Mouse (Mus musculus) liver, adult 2 months (tissue): Measurements from ENCODE around the gene Klhdc7a. TPM values are rescaled to one million over a fixed set of nuclear protein-coding genes. Genes with fewer than 3 reads are reported as not detected.

Source experiments
- DNase-seq: peaks from one replicate; pipeline ENCODE4 v3.0.0-alpha.2; 2011; ENCODE audit warnings: low read depth, low spot score; ENCODE audit errors: extremely low read depth
- H3K27ac ChIP-seq: fragments of 200-500 bp; replicated peaks from 2 replicates; pipeline ENCODE4 v1.5.1; 2012; ENCODE audit warnings: low read depth, mild to moderate bottlenecking, control low read depth, inconsistent platforms, low read length; ENCODE audit not compliant: insufficient read depth
- H3K27me3 ChIP-seq: fragments of 200-500 bp; 2 replicates; pipeline ENCODE4 v1.6.1; 2012; ENCODE audit warnings: mild to moderate bottlenecking, moderate library complexity, low read length, inconsistent platforms; ENCODE audit not compliant: control insufficient read depth, insufficient read depth
- H3K36me3 ChIP-seq: fragments of 200-500 bp; 2 replicates; pipeline ENCODE4 v1.6.1; 2012; ENCODE audit warnings: low read length, inconsistent platforms; ENCODE audit not compliant: control insufficient read depth, insufficient read depth
- H3K4me1 ChIP-seq: fragments of 200-500 bp; 2 replicates; pipeline ENCODE4 v1.6.1; 2011; ENCODE audit warnings: low read length; ENCODE audit not compliant: control insufficient read depth, insufficient read depth
- H3K4me3 ChIP-seq: fragments of 200-500 bp; 2 replicates; pipeline ENCODE4 v1.5.1; 2011; ENCODE audit warnings: low read depth, mild to moderate bottlenecking, control low read depth, low read length, moderate library complexity; ENCODE audit not compliant: insufficient read depth
- H3K79me2 ChIP-seq: fragments of 200-500 bp; 2 replicates; pipeline ENCODE4 v1.6.1; 2012; ENCODE audit warnings: inconsistent platforms, mild to moderate bottlenecking, low read length, moderate library complexity; ENCODE audit not compliant: control insufficient read depth, insufficient read depth
- H3K9ac ChIP-seq: fragments of 200-500 bp; 2 replicates; pipeline ENCODE4 v1.6.1; 2012; ENCODE audit warnings: low read depth, mild to moderate bottlenecking, control low read depth, inconsistent platforms, low read length
- CTCF ChIP-seq: fragments of 200-500 bp; IDR thresholded peaks from 2 replicates; pipeline ENCODE4 v1.5.1; 2011; ENCODE audit warnings: low read depth, low read length, control low read depth
- POLR2A ChIP-seq: fragments of 200-500 bp; IDR thresholded peaks from 2 replicates; pipeline ENCODE4 v1.6.1; 2011; ENCODE audit warnings: low read length, control low read depth; ENCODE audit not compliant: insufficient read depth; ENCODE audit errors: extremely low read depth
- WGBS: fragments of 180-500 bp; shearing (Covaris S2); methylation state at CpG from one replicate; pipeline ENCODE4 v1.1.7; 2018; 5-methylcytosine and 5-hydroxymethylcytosine counted together
- polyA plus RNA-seq: library from polyadenylated mRNA; depleted of rRNA; stranded (reverse); fragments of >200 nt; gene quantifications from 2 replicates; pipeline ENCODE4 v1.2.3, GENCODE M21; 2012
- total RNA-seq: library from RNA; depleted of rRNA; stranded (reverse); fragments of >200 nt; gene quantifications from 2 replicates; pipeline ENCODE4 v1.2.3, GENCODE M21; 2014

Gene Klhdc7a
- total and polyA plus RNA-seq, 2 experiments = 5.2 to 7.8 TPM

DNA sequence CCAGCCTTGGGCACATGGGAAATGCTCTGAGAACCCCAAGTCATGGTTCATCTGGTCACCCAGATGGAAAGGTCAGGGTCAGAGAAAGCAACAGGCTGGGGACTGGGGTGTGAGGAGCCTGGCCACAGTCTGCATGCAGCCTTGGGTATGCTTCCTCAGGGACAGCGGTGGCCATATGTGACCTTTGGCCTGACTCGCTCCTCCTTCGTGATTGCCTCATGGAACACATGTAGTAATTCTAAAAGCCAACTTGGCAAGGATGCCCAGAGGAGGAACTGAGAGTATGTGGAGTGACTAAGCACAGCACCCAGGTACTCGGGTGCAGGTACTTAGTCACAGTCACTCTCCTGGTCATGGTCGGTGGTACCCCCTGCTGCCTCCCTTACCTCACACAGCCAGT is 33.1 kb upstream of the Klhdc7a start:
- peak; percentile 90 for DNase-seq
- no peak overlapping the region for H3K9ac ChIP-seq
- H3K4me3 ChIP-seq = no peak overlapping the region
- peaks cover 5% of the 10 kb centered on the region; the same call in 1 of the 2 replicates for H3K27me3 ChIP-seq
- peaks cover 2% of the 10 kb centered on the region; the same call in 1 of the 2 replicates for H3K4me1 ChIP-seq
- no peaks in the 10 kb centered on the region for H3K79me2 ChIP-seq
- WGBS = 35% methylated on average over 5 of the region's 5 CpGs
- H3K36me3 ChIP-seq = no peaks in the 10 kb centered on the region
- H3K27ac ChIP-seq = no peak overlapping the region
- TF ChIP-seq POLR2A (no peak), CTCF (no peak)

DNA sequence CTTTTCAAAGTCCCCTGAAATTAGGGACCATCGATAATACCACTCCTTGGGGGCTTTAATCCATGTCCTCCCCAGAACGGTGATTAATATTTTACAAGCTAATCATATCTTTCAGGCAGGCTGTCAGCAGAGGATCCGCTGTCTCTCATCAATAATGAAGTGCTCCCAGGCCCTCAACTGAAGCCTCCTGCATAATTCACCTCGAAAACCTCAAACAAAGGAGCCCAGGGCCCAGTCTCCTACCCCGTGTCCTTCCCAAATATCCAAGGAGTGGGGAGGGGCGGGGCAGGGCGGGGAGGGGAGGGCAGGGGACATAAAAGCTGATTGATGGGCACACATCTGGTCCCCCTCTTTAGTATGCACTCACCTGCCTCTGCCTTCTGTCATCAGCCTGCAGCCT is 31.2 kb upstream of the Klhdc7a start:
- no peak for TF ChIP-seq CTCF
- TF ChIP-seq POLR2A = no peak
- Histone ChIP-seq H3K27me3 (peaks cover 4% of the 10 kb centered on the region; the same call in 1 of the 2 replicates), H3K27ac (no peak overlapping the region), H3K4me3 (no peak overlapping the region), H3K9ac (no peak overlapping the region), H3K4me1 (peaks cover 2% of the 10 kb centered on the region; the same call in 1 of the 2 replicates), H3K36me3 (no peaks in the 10 kb centered on the region), H3K79me2 (no peaks in the 10 kb centered on the region)
- WGBS = 70% methylated on average over 7 of the region's 7 CpGs
- DNase-seq = no peak

DNA sequence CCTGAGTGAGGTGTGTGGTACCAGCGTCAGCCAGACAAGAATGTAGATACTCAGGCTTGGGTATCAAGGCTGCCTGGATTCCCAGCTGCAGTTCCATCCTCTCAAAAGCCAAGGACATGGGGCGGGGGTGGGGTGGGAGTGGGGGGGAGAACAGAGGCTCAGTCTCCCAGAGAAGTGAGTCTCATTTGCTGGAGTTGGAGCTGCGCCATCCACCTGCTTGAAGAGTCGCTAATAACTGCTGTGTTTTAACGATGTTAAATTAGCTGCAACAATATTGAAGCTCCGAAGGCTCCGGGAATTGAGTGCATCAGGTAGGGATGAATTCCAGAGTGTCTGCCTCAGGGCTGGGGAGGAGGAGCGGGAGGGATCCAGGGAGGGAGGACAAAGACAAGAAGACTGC is 27.8 kb upstream of the Klhdc7a start:
- Histone ChIP-seq H3K4me1 (0 out of 2 replicates have a peak, but pooled peaks cover under 1% of the 10 kb centered on the region), H3K79me2 (no peaks in the 10 kb centered on the region), H3K9ac (no peak overlapping the region), H3K36me3 (no peaks in the 10 kb centered on the region), H3K27me3 (no peaks in the 10 kb centered on the region), H3K4me3 (no peak overlapping the region), H3K27ac (no peak overlapping the region)
- WGBS = 64% methylated on average over 8 of the region's 8 CpGs
- no peak for TF ChIP-seq CTCF
- no peak for DNase-seq

DNA sequence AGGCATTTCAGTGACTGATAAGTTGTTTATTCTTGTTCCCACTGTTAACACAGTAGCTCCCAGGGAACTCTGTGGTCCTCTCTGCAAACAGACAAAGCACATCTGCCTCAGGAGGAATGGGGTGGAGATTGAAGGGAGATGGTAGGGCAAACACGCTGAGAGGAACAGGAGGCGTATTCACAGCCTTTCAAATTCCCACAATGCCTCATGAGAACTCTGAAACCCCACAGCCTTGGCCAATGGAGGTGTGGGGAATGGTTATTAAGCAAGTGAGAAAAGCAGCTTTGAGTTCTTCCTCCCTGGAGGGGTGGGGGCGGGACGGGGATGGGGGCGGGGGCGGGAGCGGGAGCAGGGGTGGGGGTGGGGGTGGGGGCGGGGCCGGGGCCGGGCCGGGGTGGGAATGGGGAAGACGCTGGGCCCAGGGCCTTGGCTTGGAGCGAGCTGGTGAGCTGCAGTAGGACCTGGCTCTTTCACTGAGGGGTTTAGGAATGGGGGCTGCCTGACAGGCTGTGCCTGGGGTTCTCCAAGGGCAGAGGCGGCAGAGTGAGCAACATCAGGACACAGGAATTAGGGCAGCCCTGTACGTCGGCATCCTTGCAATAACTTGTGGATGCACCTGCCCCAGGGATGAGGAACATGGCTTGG is 25.4 kb upstream of the Klhdc7a start:
- TF ChIP-seq POLR2A (no peak), CTCF (no peak)
- no peak for DNase-seq

DNA sequence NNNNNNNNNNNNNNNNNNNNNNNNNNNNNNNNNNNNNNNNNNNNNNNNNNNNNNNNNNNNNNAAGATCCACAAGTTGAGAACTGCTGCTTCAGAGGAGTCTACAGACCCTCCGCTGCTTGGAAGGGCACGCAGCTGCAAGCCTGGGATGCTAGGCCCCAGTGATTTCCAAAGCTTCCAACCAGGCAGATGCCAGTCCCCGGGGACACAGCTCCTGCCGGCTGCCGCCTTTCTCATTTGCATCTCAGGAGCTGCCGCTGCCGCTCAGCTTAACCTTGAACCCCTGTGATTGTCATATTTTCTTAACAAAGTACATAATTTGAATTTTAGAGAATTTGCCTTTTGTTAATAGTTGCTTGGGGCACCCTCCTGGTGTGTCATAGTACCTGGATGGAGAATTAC is 19.1 kb upstream of the Klhdc7a start:
- no peak overlapping the region for H3K9ac ChIP-seq

More for the DNA sequence above, 25.4 kb upstream of the Klhdc7a start:
- Histone ChIP-seq H3K27ac (no peak overlapping the region), H3K9ac (no peak overlapping the region), H3K27me3 (no peaks in the 10 kb centered on the region), H3K4me1 (no peaks in the 10 kb centered on the region), H3K36me3 (no peaks in the 10 kb centered on the region), H3K4me3 (no peak overlapping the region), H3K79me2 (no peaks in the 10 kb centered on the region)
- WGBS = 34% methylated on average over 12 of the region's 16 CpGs

DNA sequence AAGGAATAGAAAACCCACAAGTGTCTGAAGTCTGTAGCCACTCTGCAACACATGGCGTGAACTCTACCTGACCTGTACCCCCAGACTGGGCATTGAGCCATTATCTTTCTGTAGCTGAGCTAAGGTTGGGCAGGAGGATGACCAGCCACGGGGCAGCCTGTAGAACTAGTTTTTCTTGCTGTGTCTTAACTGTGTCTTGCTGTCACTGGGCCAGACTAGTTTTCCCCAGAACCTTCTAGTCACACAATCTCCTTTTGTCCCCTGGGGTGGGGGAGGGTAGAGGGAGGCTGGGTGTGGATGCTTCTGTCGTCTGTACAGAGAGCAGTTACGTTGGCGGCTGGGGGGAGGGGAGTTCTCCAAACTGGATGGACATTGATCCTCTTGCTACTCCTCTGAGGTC is 10.9 kb upstream of the Klhdc7a start:
- Histone ChIP-seq H3K79me2 (no peaks in the 10 kb centered on the region), H3K27me3 (no peaks in the 10 kb centered on the region), H3K4me3 (no peak overlapping the region), H3K9ac (no peak overlapping the region), H3K4me1 (peaks cover 22% of the 10 kb centered on the region; the same call in 1 of the 2 replicates), H3K36me3 (no peaks in the 10 kb centered on the region), H3K27ac (no peak overlapping the region)
- TF ChIP-seq POLR2A = no peak
- no peak for TF ChIP-seq CTCF
- DNase-seq = peak; percentile 51
- WGBS = 17% methylated on average over 5 of the region's 5 CpGs

More for the DNA sequence above, 19.1 kb upstream of the Klhdc7a start:
- Histone ChIP-seq H3K79me2 (no peaks in the 10 kb centered on the region), H3K36me3 (no peaks in the 10 kb centered on the region), H3K4me3 (no peak overlapping the region), H3K4me1 (no peaks in the 10 kb centered on the region), H3K27me3 (no peaks in the 10 kb centered on the region), H3K27ac (no peak overlapping the region)
- DNase-seq = no peak
- TF ChIP-seq CTCF (no peak), POLR2A (no peak)
- 71% methylated on average over 7 of the region's 7 CpGs for WGBS
